In genomic region chr9:80067221-80068027, GRCm38 (mm10) we compare ENCODE assay signal across 8 mouse cellular contexts. TPM values are rescaled to one million over a fixed set of nuclear protein-coding genes. Genes with fewer than 3 reads are reported as not detected.
DNase-seq lines count a peak whose midpoint lies in the region; ATAC-seq and TF ChIP-seq lines count a peak whose summit lies in the region.

No protein-coding gene starts in this region.

- intact Hi-C loops in heart, postnatal 36 days (cut with DNase I) = loop anchor here (2.0 kb wide), 1 partner anchor 97 kb away; the partner anchor contains the start of gene Myo6

- no peaks in the 10 kb centered on the region for H3K9me3 ChIP-seq in forebrain, embryonic 16.5 days (ENCODE audit: control insufficient read depth, low read length)
- H3K9me3 ChIP-seq in lung, embryonic 14.5 days (ENCODE audit: low read depth, low read length) = 0 out of 2 replicates have a peak, but pooled peaks cover 9% of the 10 kb centered on the region
- H3K9me3 ChIP-seq in neural tube, embryonic 15.5 days (replicated peaks) = no peaks in the 10 kb centered on the region

- peak; percentile 48; the same call in 1 of the 2 replicates for TF ChIP-seq POLR2A in testis, adult 2 months (IDR thresholded peaks at IDR 0.05; ENCODE audit: control insufficient read depth, low read depth, low read length)

- peak overlapping the region; percentile 98 for H3K27ac ChIP-seq in forebrain, embryonic 16.5 days (ENCODE audit: low read length)
- peak overlapping the region; percentile 99 for H3K27ac ChIP-seq in layer of hippocampus, adult 2 months
- H3K27ac ChIP-seq in lung, embryonic 14.5 days (ENCODE audit: low read depth) = peak overlapping the region; percentile 100
- peak overlapping the region; percentile 100 for H3K27ac ChIP-seq in neural tube, embryonic 15.5 days (replicated peaks)
- H3K27ac ChIP-seq in testis, adult 2 months (ENCODE audit: control insufficient read depth, insufficient read depth, low read depth, low read length) = peak overlapping the region; percentile 76

- DNase-seq in ES-CJ7 (ENCODE audit: low read depth, low spot score) = peak; percentile 26
- DNase-seq in cerebellum, adult 18-20 months = peak; percentile 58 to 81
- peak; percentile 70 to 84 for DNase-seq in heart, postnatal 36 days
- DNase-seq in layer of hippocampus, adult 2 months (ENCODE audit: low spot score in 2 of 2) = peak; percentile 31 to 50
- DNase-seq in lung, embryonic 14.5 days = peak; percentile 76

- H3K4me2 ChIP-seq in forebrain, embryonic 16.5 days (ENCODE audit: low read length) = peak overlapping the region; percentile 67
- H3K4me2 ChIP-seq in lung, embryonic 14.5 days = peak overlapping the region; percentile 66
- peak overlapping the region; percentile 62 for H3K4me2 ChIP-seq in neural tube, embryonic 15.5 days

- no peaks in the 10 kb centered on the region for H3K36me3 ChIP-seq in forebrain, embryonic 16.5 days (ENCODE audit: control insufficient read depth, insufficient read depth)
- no peaks in the 10 kb centered on the region for H3K36me3 ChIP-seq in lung, embryonic 14.5 days (ENCODE audit: insufficient read depth)
- no peaks in the 10 kb centered on the region for H3K36me3 ChIP-seq in neural tube, embryonic 15.5 days
- no peaks in the 10 kb centered on the region for H3K36me3 ChIP-seq in testis, adult 2 months (ENCODE audit: control insufficient read depth, insufficient read depth, low read length)

- H3K4me3 ChIP-seq in forebrain, embryonic 16.5 days (replicated peaks; ENCODE audit: low read length) = peak overlapping the region; percentile 75
- peak overlapping the region; percentile 89 for H3K4me3 ChIP-seq in layer of hippocampus, adult 2 months
- H3K4me3 ChIP-seq in lung, embryonic 14.5 days (ENCODE audit: low read depth, low read length) = peak overlapping the region; percentile 95
- peak overlapping the region; percentile 89 for H3K4me3 ChIP-seq in neural tube, embryonic 15.5 days (replicated peaks)
- H3K4me3 ChIP-seq in testis, adult 2 months (ENCODE audit: control insufficient read depth, low read depth, low read length) = peak overlapping the region; percentile 94

- peak overlapping the region; percentile 93 for H3K9ac ChIP-seq in forebrain, embryonic 16.5 days (replicated peaks; ENCODE audit: low read depth, low read length)
- peak overlapping the region; percentile 100 for H3K9ac ChIP-seq in lung, embryonic 14.5 days
- peak overlapping the region; percentile 99 for H3K9ac ChIP-seq in neural tube, embryonic 15.5 days (replicated peaks)

- no peaks in the 10 kb centered on the region for H3K27me3 ChIP-seq in forebrain, embryonic 16.5 days (replicated peaks; ENCODE audit: control insufficient read depth, insufficient read depth, low read length)
- H3K27me3 ChIP-seq in lung, embryonic 14.5 days (ENCODE audit: insufficient read depth, low read length) = no peaks in the 10 kb centered on the region
- no peaks in the 10 kb centered on the region for H3K27me3 ChIP-seq in neural tube, embryonic 15.5 days (replicated peaks)
- H3K27me3 ChIP-seq in testis, adult 2 months (ENCODE audit: control insufficient read depth, insufficient read depth, low read length) = no peaks in the 10 kb centered on the region

- H3K4me1 ChIP-seq in forebrain, embryonic 16.5 days (replicated peaks; ENCODE audit: control insufficient read depth, insufficient read depth, low read length) = peaks cover 4% of the 10 kb centered on the region
- H3K4me1 ChIP-seq in lung, embryonic 14.5 days (ENCODE audit: insufficient read depth) = peaks cover 12% of the 10 kb centered on the region
- H3K4me1 ChIP-seq in neural tube, embryonic 15.5 days = peaks cover 29% of the 10 kb centered on the region
- H3K4me1 ChIP-seq in testis, adult 2 months (ENCODE audit: control insufficient read depth, insufficient read depth, low read length) = peaks cover 3% of the 10 kb centered on the region; the same call in 1 of the 2 replicates

- ATAC-seq in forebrain, embryonic 16.5 days = peak; percentile 86
- ATAC-seq in lung, embryonic 14.5 days (ENCODE audit: insufficient read depth) = peak; percentile 81
- ATAC-seq in neural tube, embryonic 15.5 days (ENCODE audit: low FRiP score) = peak; percentile 86

- TF ChIP-seq CTCF in layer of hippocampus, adult 2 months (conservative IDR thresholded peaks at IDR 0.05) = peak; percentile 41
- peak; percentile 5; the same call in 1 of the 2 replicates for TF ChIP-seq CTCF in lung, embryonic 14.5 days (IDR thresholded peaks at IDR 0.05; ENCODE audit: low read depth)
- no peak for TF ChIP-seq CTCF in testis, adult 2 months (IDR thresholded peaks at IDR 0.05; ENCODE audit: control insufficient read depth, insufficient read depth, insufficient replicate concordance, low read depth, low read length)

- WGBS in forebrain, embryonic 16.5 days = under 1% methylated on average over 80 of the region's 93 CpGs
- under 1% methylated on average over 90 of the region's 93 CpGs for WGBS in lung, embryonic 14.5 days
- WGBS in neural tube, embryonic 15.5 days = under 1% methylated on average over 81 of the region's 93 CpGs

RNA-seq across cellular contexts. Expression of gene Senp6, which starts 0.7 kb away (rescaled TPM):
- 47.2 and 48.5 TPM in 2 replicates for polyA plus RNA-seq in forebrain, embryonic 16.5 days (2015; fragmentation: Nextera tagmentation; extraction: Ambion mirVana)
- 10 to 100 TPM; 66.0 to 69.9 TPM for total RNA-seq in heart, postnatal 36 days (2021)
- 100 to 1,000 TPM in 1 of 2 experiments, 10 to 100 TPM in 1; 97.4 to 119 TPM for total RNA-seq in layer of hippocampus, adult 2 months (2021)
- polyA plus RNA-seq in lung, embryonic 14.5 days (2014; fragmentation: Nextera tagmentation; extraction: Ambion mirVana) = 69.8 and 76.0 TPM in 2 replicates
- 46.6 and 47.9 TPM in 2 replicates for polyA plus RNA-seq in neural tube, embryonic 15.5 days (2015; fragmentation: Nextera tagmentation; extraction: Ambion mirVana)
- 18.8 and 20.9 TPM in 2 replicates for polyA plus RNA-seq in testis, adult 2 months (2012; rRNA removed)

RNA-seq across cellular contexts. Expression of gene Filip1, which starts 54.8 kb away (rescaled TPM):
- 2.4 and 3.0 TPM in 2 replicates for polyA plus RNA-seq in forebrain, embryonic 16.5 days (2015; fragmentation: Nextera tagmentation; extraction: Ambion mirVana)
- total RNA-seq in heart, postnatal 36 days (2021) = 100 to 1,000 TPM; 121 to 141 TPM
- total RNA-seq in layer of hippocampus, adult 2 months (2021) = 10 to 100 TPM; 11.7 to 13.9 TPM
- polyA plus RNA-seq in lung, embryonic 14.5 days (2014; fragmentation: Nextera tagmentation; extraction: Ambion mirVana) = 12.2 and 13.8 TPM in 2 replicates
- polyA plus RNA-seq in neural tube, embryonic 15.5 days (2015; fragmentation: Nextera tagmentation; extraction: Ambion mirVana) = 3.0 and 3.9 TPM in 2 replicates
- 6.8 and 7.8 TPM in 2 replicates for polyA plus RNA-seq in testis, adult 2 months (2012; rRNA removed)

Comparison
In these comparisons a context has a peak if more than half of its experiments do, and no peak if none do; other contexts are left out.
1. Peak in every context shown above with its lines: DNase-seq, ATAC-seq, H3K4me3 ChIP-seq and H3K27ac ChIP-seq.
2. DNase-seq: peak in every context shown above with its lines; median percentile 77 in heart, postnatal 36 days; 76 in lung, embryonic 14.5 days; 70 in cerebellum, adult 18-20 months; 40 in layer of hippocampus, adult 2 months; 26 in ES-CJ7.